Mouse (Mus musculus) heart, embryonic 10.5 days (tissue): ENCODE measurements at regions not wholly inside any gene's neighbourhood (a gene's known extent, or its start where the extent isn't known, plus 50 kb on each side); places are given as distances from the start of the nearest gene placed in this dataset.

ENCODE experiments used
- DNase-seq: peaks from one replicate; pipeline ENCODE4 v3.0.0-alpha.2; 2017; ENCODE audit warnings: low spot score
- H3K27ac ChIP-seq: fragments of 300-500 bp; sonication (generic); 2 replicates; pipeline ENCODE4 v1.5.1; 2016; ENCODE audit warnings: mild to moderate bottlenecking
- H3K27me3 ChIP-seq: fragments of 300-500 bp; sonication (generic); 2 replicates; pipeline ENCODE4 v1.6.1; 2016; ENCODE audit warnings: mild to moderate bottlenecking; ENCODE audit not compliant: poor library complexity, insufficient read depth, severe bottlenecking
- H3K36me3 ChIP-seq: fragments of 300-500 bp; sonication (generic); 2 replicates; pipeline ENCODE4 v1.6.1; 2016; ENCODE audit warnings: mild to moderate bottlenecking, moderate library complexity
- H3K4me1 ChIP-seq: fragments of 300-500 bp; sonication (generic); 2 replicates; pipeline ENCODE4 v1.6.1; 2016; ENCODE audit warnings: mild to moderate bottlenecking
- H3K4me3 ChIP-seq: fragments of 300-500 bp; sonication (generic); 2 replicates; pipeline ENCODE4 v1.5.1; 2016; ENCODE audit warnings: mild to moderate bottlenecking, moderate library complexity
- H3K9me3 ChIP-seq: fragments of 300-500 bp; sonication (generic); 2 replicates; pipeline ENCODE4 v1.6.1; 2016; ENCODE audit warnings: mild to moderate bottlenecking, moderate library complexity
- WGBS: fragments of 180-500 bp; shearing (Covaris S2); methylation state at CpG from one replicate; pipeline ENCODE4 v1.1.7; 2016; 5-methylcytosine and 5-hydroxymethylcytosine counted together

- no peak for DNase-seq
- Histone ChIP-seq H3K4me3 (no peak overlapping the region), H3K36me3 (no peaks in the 10 kb centered on the region), H3K4me1 (peaks cover 5% of the 10 kb centered on the region; the same call in 1 of the 2 replicates), H3K9me3 (no peaks in the 10 kb centered on the region), H3K27ac (no peak overlapping the region), H3K27me3 (peaks cover 12% of the 10 kb centered on the region; the same call in 1 of the 2 replicates)
- WGBS: 83% methylated on average over 4 of the region's 4 CpGs
Observed at GRCm38 (mm10) chr9:50433978-50434377, 60.3 kb upstream of the Plet1 start.

- Histone ChIP-seq H3K9me3 (no peaks in the 10 kb centered on the region), H3K4me3 (peak overlapping the region; percentile 47), H3K27ac (peak overlapping the region; percentile 42; the same call in 1 of the 2 replicates), H3K4me1 (peaks cover 9% of the 10 kb centered on the region; the same call in 1 of the 2 replicates), H3K36me3 (no peaks in the 10 kb centered on the region), H3K27me3 (no peaks in the 10 kb centered on the region; the same call in 1 of the 2 replicates)
- WGBS: 15% methylated on average over 17 of the region's 17 CpGs
- peak; percentile 88 for DNase-seq
Observed at GRCm38 (mm10) chr9:50437830-50438722, 56.2 kb upstream of the Plet1 start.

DNA sequence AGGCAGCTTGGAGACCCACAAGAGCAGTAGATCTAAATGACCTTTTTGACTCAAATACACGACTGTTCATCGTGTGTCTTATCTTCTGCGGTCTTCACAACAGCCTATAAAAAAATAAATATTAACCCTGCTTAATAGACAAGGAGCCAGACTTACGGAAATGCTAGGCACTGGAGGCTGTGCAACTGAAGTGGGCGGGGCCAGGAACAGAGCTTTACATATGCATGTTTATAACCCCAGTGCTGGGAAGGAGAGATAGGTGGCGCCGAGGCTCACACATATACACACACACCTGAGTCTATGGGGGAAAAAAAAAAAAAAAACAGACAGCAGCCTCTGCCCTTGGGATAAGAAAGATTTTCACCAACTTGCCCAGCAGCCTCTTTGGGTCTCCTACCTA, 55.6 kb upstream of the Plet1 start:
- Histone ChIP-seq H3K9me3 (no peaks in the 10 kb centered on the region), H3K4me3 (no peak overlapping the region), H3K36me3 (no peaks in the 10 kb centered on the region), H3K27me3 (no peaks in the 10 kb centered on the region; the same call in 1 of the 2 replicates), H3K27ac (no peak overlapping the region), H3K4me1 (peaks cover 9% of the 10 kb centered on the region; the same call in 1 of the 2 replicates)
- WGBS: 58% methylated on average over 7 of the region's 7 CpGs
- DNase-seq: no peak

- Histone ChIP-seq H3K4me1 (peaks cover 9% of the 10 kb centered on the region; the same call in 1 of the 2 replicates), H3K27me3 (no peaks in the 10 kb centered on the region; the same call in 1 of the 2 replicates), H3K36me3 (no peaks in the 10 kb centered on the region), H3K4me3 (no peak overlapping the region), H3K27ac (no peak overlapping the region), H3K9me3 (no peaks in the 10 kb centered on the region)
- 74% methylated on average over 3 of the region's 3 CpGs for WGBS
- DNase-seq: no peak
Observed at GRCm38 (mm10) chr9:50440222-50440621, 54.1 kb upstream of the Plet1 start.

- Histone ChIP-seq H3K27me3 (no peaks in the 10 kb centered on the region; the same call in 1 of the 2 replicates), H3K4me3 (no peak overlapping the region), H3K9me3 (no peaks in the 10 kb centered on the region), H3K27ac (no peak overlapping the region), H3K36me3 (no peaks in the 10 kb centered on the region), H3K4me1 (peaks cover 9% of the 10 kb centered on the region; the same call in 1 of the 2 replicates)
- 72% methylated on average over 2 of the region's 2 CpGs for WGBS
- no peak for DNase-seq
Observed at GRCm38 (mm10) chr9:50440689-50441088, 53.6 kb upstream of the Plet1 start.

DNA sequence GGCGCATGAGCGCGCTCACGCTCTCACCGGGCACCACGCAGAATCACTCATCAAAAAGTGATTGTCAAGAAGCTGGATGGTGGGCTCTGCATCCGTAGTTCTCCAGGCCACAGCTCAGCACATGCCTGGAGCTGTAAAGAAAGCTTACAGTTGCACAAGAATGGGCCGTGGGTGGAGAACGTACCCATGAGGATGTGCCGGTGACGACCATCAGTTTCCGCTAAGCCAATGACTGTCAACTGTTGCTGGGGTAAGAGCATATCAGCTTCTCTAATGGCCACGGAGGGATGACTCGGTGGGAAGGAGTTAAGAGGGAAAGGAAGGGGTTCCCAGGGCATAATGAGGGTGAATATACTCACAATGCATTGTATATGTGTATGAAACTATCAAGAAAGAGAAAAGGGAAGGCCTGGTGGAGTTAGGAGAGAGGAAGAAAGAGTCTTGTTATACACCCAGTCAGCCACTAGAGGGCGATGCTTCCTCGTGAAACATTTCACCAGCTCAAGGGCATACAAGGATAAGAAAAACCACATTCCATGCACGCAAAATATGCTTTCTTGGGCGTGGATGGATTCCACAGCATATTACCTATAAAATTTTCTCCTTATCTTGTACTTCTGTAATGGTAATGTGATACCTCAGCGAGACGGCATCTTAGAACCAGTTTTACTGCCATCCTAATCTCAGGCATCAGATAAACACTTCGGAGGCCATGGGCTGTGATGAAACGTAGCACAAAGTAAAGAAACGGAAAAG, 50.4 kb upstream of the Plet1 start:
- H3K27ac ChIP-seq: 0 out of 2 replicates have a peak overlapping the region, but pooled peaks have one; percentile 17
- no peak overlapping the region for H3K4me3 ChIP-seq
- H3K4me1 ChIP-seq: 0 out of 2 replicates have a peak, but pooled peaks cover 6% of the 10 kb centered on the region
- no peaks in the 10 kb centered on the region for H3K36me3 ChIP-seq
- no peaks in the 10 kb centered on the region; the same call in 1 of the 2 replicates for H3K27me3 ChIP-seq
- H3K9me3 ChIP-seq: no peaks in the 10 kb centered on the region
- DNase-seq: no peak
- WGBS: 46% methylated on average over 23 of the region's 23 CpGs
